Mouse (Mus musculus) B cell, adult 2 months (primary cell): ENCODE results near the gene Ldhd.

Source experiments
- DNase-seq, 2 experiments: peaks; one replicate each; pipeline ENCODE4 v3.0.0; 2022

The Ldhd gene

GRCm38 (mm10) chr8:111630105-111630521 is at the start of gene Ldhd:
Gene Ldhd, minus strand, starts transcription at chr8:111630374.
- no peak for DNase-seq

GRCm38 (mm10) chr8:111678848-111679247 is 48.7 kb upstream of the Ldhd start:
- no peak for DNase-seq

DNA sequence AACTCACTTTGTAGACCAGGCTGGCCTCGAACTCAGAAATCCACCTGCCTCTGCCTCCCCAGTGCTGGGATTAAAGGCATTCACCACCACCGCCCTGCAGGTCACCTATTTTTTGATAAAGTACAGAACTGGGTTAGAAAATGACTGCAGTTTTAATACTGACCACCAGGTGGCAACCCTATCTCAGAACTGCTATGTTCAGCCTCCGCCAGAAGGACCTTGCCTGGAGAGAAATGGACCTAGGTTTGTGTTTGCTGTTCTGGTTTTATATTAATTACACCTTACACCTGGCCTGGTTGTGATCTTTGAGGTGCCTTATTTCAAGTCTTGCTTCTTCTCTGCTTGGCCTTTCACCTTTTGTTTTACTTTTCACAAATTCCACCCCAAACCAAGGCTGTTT is 47.9 kb upstream of the Ldhd start:
- peak; percentile 67 to 74 for DNase-seq

- peak; percentile 61 to 64 for DNase-seq
These were observed 46.1 kb upstream of the Ldhd start for GRCm38 (mm10) chr8:111676237-111676636.

DNA sequence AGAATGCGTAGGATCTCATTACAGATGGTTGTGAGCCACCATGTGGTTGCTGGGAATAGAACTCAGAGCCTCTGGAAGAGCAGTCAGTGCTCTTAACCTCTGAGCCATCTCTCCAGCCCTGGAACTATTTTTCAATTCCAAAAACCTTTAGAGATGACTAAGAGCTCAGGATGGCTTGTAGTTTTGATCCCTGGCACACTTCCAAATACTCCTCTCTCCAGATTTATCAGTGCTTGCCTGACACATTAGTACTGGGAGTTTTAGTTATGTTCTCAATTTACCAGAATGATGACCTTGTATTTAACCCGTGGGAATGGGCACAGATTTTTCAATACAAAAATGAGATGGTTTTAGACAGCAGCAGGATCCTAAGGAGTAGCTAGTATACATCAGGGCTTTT is 36.6 kb upstream of the Ldhd start:
- DNase-seq = no peak

GRCm38 (mm10) chr8:111662473-111662872 is 32.3 kb upstream of the Ldhd start:
- DNase-seq = peak; percentile 80 to 82

GRCm38 (mm10) chr8:111658819-111659423 is 28.7 kb upstream of the Ldhd start:
- DNase-seq = no peak

DNA sequence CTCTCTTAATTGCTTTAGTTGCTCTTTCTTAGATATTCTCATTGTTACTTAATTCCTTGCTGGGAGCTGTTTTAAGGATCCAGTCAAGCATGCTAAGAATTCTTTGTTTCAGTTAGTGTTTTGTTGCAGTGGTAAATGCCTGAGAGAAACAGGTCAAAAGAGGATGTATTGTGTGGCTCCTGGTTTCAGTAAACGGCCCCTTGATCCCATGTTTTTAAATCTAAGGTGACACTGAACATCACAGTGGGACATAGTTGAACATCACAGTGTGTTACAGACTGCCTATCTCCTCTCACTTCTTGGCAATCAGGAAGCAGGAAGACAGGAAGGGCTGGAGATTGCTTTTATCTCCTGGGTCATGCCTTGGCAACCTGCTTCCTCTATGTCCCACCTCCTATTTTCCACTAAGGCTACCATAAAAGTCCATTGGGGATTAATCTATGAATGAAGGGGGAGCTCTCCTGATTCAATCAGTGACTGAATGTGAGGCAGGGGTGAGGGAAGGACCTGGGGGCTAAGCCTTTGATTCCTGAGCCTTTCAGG is 27.2 kb upstream of the Ldhd start:
- DNase-seq = no peak

GRCm38 (mm10) chr8:111653524-111653923 is 23.4 kb upstream of the Ldhd start:
- DNase-seq = no peak

GRCm38 (mm10) chr8:111650651-111651050 is 20.5 kb upstream of the Ldhd start:
- DNase-seq = no peak

- DNase-seq = no peak
These were observed 18.7 kb upstream of the Ldhd start for GRCm38 (mm10) chr8:111648834-111649233.

GRCm38 (mm10) chr8:111645715-111646114 is 15.5 kb upstream of the Ldhd start:
- peak; percentile 23 to 27 for DNase-seq

GRCm38 (mm10) chr8:111644286-111645051 is 14.3 kb upstream of the Ldhd start:
- peak; percentile 74 to 77 for DNase-seq

GRCm38 (mm10) chr8:111643264-111644141 is 13.3 kb upstream of the Ldhd start, which contains the start of gene Zfp1:
Gene Zfp1, plus strand, starts transcription at chr8:111643401.
- peak; percentile 92 for DNase-seq

GRCm38 (mm10) chr8:111642939-111643263 is 12.7 kb upstream of the Ldhd start:
- DNase-seq = no peak

- peak; percentile 20 to 30 for DNase-seq
These were observed 12.3 kb upstream of the Ldhd start for GRCm38 (mm10) chr8:111642496-111642895.

DNA sequence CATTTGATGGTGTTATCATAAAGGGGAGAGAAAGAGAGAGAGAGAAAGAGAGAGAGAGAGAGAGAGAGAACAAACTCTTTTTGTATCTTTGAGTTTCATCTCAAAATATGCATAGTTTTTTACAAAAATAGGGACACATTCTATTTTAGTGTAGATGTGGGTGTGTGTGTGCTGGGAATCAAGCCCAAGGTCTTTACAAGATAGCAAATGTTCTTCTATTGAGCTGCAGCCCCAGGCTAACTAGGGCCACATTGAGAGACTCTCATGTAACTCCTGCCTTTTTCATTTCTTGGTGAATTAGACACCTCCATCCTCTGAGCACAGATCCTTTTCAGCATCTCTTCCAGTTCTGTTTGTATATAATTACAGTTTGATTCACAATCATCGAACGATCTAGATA is 10.9 kb upstream of the Ldhd start:
- DNase-seq = no peak

DNA sequence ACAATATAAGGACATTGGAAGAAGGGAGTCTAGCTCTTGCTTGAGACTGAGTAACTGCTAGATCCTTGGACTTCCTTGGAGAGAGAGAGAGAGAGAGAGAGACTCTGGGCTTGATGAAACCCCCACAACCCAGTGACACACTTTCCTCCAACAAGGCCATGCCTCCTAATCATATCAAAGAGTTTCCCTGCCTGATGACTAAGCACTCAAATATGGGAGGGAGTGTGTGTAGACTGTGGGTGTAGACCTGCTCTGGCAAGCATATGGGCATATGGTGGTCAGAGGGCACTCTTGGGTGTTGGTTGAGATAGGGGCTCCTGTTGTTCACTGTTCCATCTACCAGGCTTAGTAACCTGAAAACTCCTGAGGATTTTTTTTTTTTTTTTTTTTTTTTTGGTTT is 7.9 kb upstream of the Ldhd start:
- no peak for DNase-seq

DNA sequence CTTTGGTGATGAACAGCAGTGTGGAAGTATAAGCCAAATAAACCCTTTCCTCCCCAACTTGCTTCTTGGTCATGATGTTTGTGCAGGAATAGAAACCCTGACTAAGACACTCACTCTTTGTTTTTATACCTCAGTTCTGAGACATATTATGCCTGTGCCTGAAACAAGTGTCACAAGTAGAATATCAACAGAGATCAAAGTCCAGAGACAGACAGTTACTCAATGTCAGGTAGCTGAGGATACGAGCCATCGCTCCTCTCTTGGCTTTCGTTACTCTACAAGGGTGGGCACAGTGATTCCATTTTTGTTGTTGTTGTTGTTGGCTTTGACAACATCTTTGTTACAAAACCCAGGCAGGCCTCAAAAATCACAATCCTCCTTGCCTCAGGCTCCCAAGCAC is 2.8 kb upstream of the Ldhd start:
- no peak for DNase-seq

- DNase-seq = no peak
These were observed 1.4 kb upstream of the Ldhd start for GRCm38 (mm10) chr8:111631589-111631988.

DNA sequence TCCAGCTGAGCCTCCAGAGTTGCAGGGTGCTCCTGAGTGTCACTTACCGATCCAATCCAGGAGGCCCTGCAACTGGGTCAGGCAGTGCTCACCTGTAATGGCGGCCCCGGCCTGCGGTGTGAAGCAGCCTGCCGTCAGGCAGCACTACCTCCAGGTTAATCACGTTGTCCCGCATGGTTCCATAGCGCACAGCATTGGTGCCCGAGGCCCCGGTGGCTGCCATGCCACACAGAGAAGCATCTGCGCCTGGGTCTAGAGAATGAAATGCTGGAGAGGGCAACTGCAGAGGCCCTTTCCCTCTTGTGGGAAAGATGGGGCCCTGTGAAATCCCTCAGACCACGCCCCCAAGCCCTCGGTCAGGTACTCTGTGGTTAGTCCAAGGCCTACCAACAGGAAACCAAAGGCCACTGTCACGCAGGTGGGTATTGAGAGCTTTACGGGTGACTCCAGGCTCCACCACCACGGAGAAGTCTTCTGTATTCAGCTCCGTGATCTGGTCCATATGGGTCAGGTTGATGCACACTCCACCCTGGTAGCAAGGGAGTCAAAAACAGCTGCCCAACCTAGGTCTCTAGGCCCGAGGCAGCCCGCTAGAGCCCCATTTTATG is 1.2 kb downstream of the Ldhd start:
- DNase-seq = no peak

GRCm38 (mm10) chr8:111628401-111628800 is 1.8 kb downstream of the Ldhd start:
- no peak for DNase-seq

DNA sequence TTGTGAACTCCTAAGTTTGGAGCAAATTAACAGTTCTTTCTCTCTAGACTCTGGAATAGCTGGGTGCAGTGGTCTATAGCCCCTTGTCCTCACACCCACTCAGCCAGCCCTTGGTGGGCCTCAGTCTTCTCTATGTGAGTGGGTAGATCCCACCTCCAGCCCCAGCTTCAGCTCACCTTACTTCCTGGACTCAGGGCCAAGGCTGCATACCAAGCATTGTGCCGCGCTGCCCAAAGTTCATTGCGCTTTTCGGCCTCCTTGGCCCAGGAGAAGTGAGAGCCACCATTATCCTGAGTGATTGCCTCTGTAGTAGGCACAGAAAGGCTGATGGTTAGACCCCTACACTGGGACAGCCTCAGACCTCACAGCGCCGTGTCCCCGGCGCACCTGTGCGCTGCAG is 2.3 kb downstream of the Ldhd start:
- no peak for DNase-seq
